Mouse (Mus musculus): ENCODE measurements around the gene Umps. TPM values are rescaled to one million over a fixed set of nuclear protein-coding genes. Genes with fewer than 3 reads are reported as not detected.

The Umps gene
- polyA plus RNA-seq (2014; fragmentation: Nextera tagmentation; extraction: Ambion mirVana), result 62.9 and 65.7 TPM in 2 replicates

DNA sequence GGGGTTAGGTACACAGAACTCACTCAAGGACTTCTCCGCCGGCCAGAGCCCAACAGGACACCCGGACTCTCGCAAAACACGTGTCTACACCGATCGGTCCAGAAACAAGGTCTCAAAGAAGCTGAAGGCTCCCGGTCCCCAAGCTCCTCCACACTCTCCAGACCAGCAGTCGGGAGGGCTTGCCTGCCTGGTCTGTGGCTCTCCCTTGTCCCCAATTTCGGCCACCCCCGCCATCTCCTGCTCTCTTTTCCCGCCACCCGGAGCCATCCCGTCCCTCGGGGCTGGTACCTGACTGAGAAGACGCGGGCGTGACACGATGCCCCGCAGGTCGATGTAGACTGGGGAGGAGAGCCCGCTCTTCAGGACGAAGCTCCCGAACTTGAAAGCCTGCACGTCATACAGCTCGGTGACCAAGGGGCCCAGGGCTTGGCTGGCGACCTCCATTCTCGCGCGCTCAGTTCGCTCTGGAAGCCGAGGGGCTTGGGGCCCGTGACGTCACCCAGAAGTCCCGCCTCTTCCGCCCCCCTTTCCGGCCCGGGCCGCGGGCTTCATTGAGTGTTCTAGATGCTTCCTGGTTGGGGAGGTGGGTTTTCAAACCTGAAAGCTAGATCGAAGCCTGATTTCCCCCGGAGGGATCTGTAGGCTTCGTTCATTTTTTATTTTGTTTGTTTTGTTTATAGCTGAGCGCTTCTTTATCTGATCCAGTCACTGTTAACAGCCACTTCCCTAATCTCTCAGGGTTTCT is at the start of gene Umps:
TSS of gene Umps (minus strand) at position 501 of the 745 bp plus-strand sequence.
- WGBS, result 2% methylated on average over 44 of the region's 44 CpGs
- Histone ChIP-seq H3K4me3 (ENCODE audit: low read depth, low read length) (peak within 1 kb of the TSS; percentile 93), H3K4me2 (replicated peaks; ENCODE audit: low read depth, low read length) (peak within 1 kb of the TSS; percentile 77), H3K27me3 (ENCODE audit: control insufficient read depth, insufficient read depth, low read length) (no peaks in the 10 kb centered on the region), H3K27ac (ENCODE audit: low read length) (peak within 1 kb of the TSS; percentile 64), H3K36me3 (ENCODE audit: control insufficient read depth, insufficient read depth, low read length) (peaks cover 12% of the 10 kb centered on the region), H3K4me1 (ENCODE audit: control insufficient read depth, insufficient read depth, low read length) (peaks cover 5% of the 10 kb centered on the region; the same call in 1 of the 2 replicates), H3K9ac (replicated peaks; ENCODE audit: low read depth, low read length) (peak within 1 kb of the TSS; percentile 68), H3K9me3 (ENCODE audit: control insufficient read depth, low read depth, low read length) (no peaks in the 10 kb centered on the region)
- ATAC-seq (ENCODE audit: insufficient number of reproducible peaks, insufficient read depth, low FRiP score, low read depth), result peak; percentile 84

DNA sequence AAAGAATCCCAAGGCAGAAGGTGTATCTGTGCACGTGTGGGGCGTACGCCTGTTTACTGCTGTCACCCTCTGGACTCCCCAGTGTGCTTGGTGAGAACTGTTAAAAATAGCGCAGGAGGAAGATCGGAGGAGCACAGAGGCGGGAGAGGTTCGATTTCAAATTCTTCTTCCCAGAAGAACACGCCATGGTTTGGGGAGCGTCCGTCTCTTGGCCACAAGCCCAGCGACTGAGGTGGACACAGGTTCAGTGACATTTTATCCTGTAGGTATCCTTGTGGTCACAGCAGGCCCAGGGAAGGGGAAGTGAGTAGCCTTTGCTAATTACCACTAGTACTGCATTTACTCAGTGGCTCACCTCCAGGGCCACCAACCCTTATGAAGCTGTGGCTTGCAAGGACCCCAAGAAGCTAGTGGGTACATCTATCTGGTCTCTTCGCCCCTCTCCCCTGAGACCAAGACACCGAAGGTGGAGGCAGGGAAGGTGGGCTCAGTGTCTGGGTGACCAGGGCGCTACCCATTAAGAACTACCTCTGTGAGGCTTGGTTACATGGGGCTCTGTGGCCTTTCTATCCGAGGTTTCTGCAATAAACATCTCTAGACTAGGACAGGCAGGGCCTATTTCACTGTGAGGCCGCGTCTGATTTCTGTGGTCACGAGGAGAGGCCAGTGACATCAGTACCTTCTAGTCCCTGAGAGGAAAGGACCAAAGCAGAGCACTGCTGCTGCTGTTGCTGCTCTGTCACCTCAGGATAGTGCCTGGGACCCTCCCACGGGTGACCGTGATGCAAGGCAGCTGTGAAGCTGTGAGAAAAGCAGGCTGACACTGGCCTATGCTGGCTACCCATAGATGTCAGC is 45.4 kb upstream of the Umps start:
- H3K36me3 ChIP-seq (ENCODE audit: control insufficient read depth, insufficient read depth, low read length), result peaks cover 13% of the 10 kb centered on the region; the same call in 1 of the 2 replicates
- no peak overlapping the region for H3K9ac ChIP-seq (replicated peaks; ENCODE audit: low read depth, low read length)
- no peak for ATAC-seq (ENCODE audit: insufficient number of reproducible peaks, insufficient read depth, low FRiP score, low read depth)
- H3K4me2 ChIP-seq (replicated peaks; ENCODE audit: low read depth, low read length), result no peak overlapping the region
- no peaks in the 10 kb centered on the region for H3K9me3 ChIP-seq (ENCODE audit: control insufficient read depth, low read depth, low read length)
- H3K4me1 ChIP-seq (ENCODE audit: control insufficient read depth, insufficient read depth, low read length), result no peaks in the 10 kb centered on the region
- H3K27ac ChIP-seq (ENCODE audit: low read length), result no peak overlapping the region
- no peaks in the 10 kb centered on the region for H3K27me3 ChIP-seq (ENCODE audit: control insufficient read depth, insufficient read depth, low read length)
- WGBS, result 88% methylated on average over 20 of the region's 20 CpGs
- no peak overlapping the region for H3K4me3 ChIP-seq (ENCODE audit: low read depth, low read length)

DNA sequence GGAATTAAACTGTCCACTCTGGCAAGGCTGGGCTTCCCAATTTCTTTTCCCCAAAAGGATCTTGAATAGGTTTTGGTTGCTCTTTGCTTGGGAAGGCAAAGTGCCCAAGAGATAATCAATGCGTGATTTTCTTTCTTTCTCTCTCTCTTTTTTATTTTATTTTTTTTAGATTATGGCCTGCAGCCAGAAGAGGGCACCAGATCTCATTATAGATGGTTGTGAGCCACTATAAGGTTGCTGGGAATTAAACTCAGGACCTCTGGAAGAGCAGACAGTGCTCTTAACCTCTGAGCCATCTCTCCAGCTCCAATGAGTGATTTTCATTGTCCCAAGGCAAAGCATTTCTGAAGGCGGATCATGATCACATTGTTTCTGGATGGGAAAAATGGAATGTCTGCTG is 42.7 kb upstream of the Umps start:
- 92% methylated on average over 2 of the region's 2 CpGs for WGBS
- no peak overlapping the region for H3K27ac ChIP-seq (ENCODE audit: low read length)
- no peaks in the 10 kb centered on the region for H3K27me3 ChIP-seq (ENCODE audit: control insufficient read depth, insufficient read depth, low read length)
- no peak overlapping the region for H3K4me3 ChIP-seq (ENCODE audit: low read depth, low read length)
- H3K4me2 ChIP-seq (replicated peaks; ENCODE audit: low read depth, low read length), result no peak overlapping the region
- H3K9me3 ChIP-seq (ENCODE audit: control insufficient read depth, low read depth, low read length), result no peaks in the 10 kb centered on the region
- H3K36me3 ChIP-seq (ENCODE audit: control insufficient read depth, insufficient read depth, low read length), result peaks cover 9% of the 10 kb centered on the region; the same call in 1 of the 2 replicates
- H3K9ac ChIP-seq (replicated peaks; ENCODE audit: low read depth, low read length), result no peak overlapping the region
- H3K4me1 ChIP-seq (ENCODE audit: control insufficient read depth, insufficient read depth, low read length), result peaks cover 5% of the 10 kb centered on the region
- no peak for ATAC-seq (ENCODE audit: insufficient number of reproducible peaks, insufficient read depth, low FRiP score, low read depth)

DNA sequence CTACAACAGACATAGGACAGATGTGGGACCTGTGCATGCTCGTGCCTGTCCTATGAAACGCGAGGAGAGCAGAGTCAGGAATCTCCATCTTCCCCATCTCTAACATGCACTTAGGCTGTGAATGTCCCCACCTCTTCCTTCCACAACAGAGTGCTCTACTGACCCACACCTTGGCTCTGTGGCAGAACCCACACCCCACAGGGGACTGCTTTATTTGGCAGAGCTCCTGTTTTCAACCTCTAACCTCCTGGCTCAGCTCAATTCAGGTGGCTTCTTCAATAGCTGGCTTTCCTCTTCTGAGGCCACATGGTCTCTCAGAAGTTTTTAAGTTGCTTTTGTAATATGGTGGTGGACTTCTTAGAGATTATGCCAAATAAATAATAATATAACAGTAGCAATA is 39.1 kb upstream of the Umps start:
- Histone ChIP-seq H3K9ac (replicated peaks; ENCODE audit: low read depth, low read length) (no peak overlapping the region), H3K4me3 (ENCODE audit: low read depth, low read length) (no peak overlapping the region), H3K4me1 (ENCODE audit: control insufficient read depth, insufficient read depth, low read length) (peaks cover 16% of the 10 kb centered on the region), H3K9me3 (ENCODE audit: control insufficient read depth, low read depth, low read length) (no peaks in the 10 kb centered on the region), H3K27me3 (ENCODE audit: control insufficient read depth, insufficient read depth, low read length) (no peaks in the 10 kb centered on the region), H3K27ac (ENCODE audit: low read length) (no peak overlapping the region), H3K36me3 (ENCODE audit: control insufficient read depth, insufficient read depth, low read length) (peaks cover under 1% of the 10 kb centered on the region; the same call in 1 of the 2 replicates), H3K4me2 (replicated peaks; ENCODE audit: low read depth, low read length) (no peak overlapping the region)
- no peak for ATAC-seq (ENCODE audit: insufficient number of reproducible peaks, insufficient read depth, low FRiP score, low read depth)
- WGBS, result 92% methylated on average over 3 of the region's 3 CpGs

DNA sequence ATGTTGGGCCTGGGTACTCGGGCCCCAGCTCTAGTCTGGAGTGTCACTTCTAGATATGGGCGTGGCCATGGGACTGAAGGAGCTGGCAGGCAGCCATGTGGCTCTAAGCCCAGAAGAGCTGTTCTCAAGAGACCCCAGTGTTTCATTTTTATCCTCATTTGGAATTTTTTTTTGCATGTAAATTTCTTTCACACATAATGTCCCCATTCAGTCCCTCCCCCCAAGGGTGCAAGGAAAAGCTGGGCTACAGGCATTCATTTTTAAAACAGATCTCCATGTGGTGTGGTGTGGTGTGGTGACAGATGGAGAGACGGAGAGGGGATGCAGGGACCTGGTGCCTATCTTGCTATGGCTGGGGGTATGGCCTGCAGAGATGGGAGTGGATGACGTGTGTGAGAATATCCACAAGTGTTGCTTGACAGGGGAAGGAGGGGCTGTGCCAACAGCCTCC is 37.3 kb upstream of the Umps start:
- Histone ChIP-seq H3K9me3 (ENCODE audit: control insufficient read depth, low read depth, low read length) (no peaks in the 10 kb centered on the region), H3K4me1 (ENCODE audit: control insufficient read depth, insufficient read depth, low read length) (peaks cover 17% of the 10 kb centered on the region), H3K4me2 (replicated peaks; ENCODE audit: low read depth, low read length) (no peak overlapping the region), H3K4me3 (ENCODE audit: low read depth, low read length) (no peak overlapping the region), H3K9ac (replicated peaks; ENCODE audit: low read depth, low read length) (no peak overlapping the region), H3K27me3 (ENCODE audit: control insufficient read depth, insufficient read depth, low read length) (no peaks in the 10 kb centered on the region), H3K36me3 (ENCODE audit: control insufficient read depth, insufficient read depth, low read length) (no peaks in the 10 kb centered on the region), H3K27ac (ENCODE audit: low read length) (peak overlapping the region; percentile 56)
- 37% methylated on average over 4 of the region's 4 CpGs for WGBS
- ATAC-seq (ENCODE audit: insufficient number of reproducible peaks, insufficient read depth, low FRiP score, low read depth), result peak; percentile 56; the same call in 1 of the 2 replicates

DNA sequence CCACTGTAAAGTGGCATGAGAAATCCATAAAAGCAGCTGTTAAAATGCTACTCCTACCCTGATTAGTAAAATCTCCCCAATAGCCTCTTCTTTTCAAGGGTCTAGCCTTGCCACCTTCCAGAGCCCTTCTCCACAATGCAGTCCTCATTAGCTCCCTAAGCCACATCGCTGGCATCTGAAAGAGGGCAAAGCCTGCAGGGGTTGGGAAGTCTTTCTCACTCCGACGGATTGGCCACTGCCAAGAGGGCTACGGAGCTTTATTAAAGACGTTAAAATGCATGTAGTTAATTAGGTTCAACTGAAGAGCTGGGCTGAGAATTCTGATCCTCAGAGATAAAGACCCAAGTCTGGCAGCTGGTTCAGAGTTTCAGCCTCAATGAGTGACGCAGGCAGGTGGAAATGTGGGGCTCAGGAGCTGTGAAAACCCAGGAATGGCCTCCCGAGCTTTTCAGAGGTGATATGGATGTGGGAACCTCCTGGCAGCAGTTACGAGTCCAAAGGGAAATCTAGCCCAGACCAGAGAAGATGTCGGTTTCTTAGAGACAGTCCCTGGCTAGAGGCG is 36.8 kb upstream of the Umps start:
- H3K4me3 ChIP-seq (ENCODE audit: low read depth, low read length), result no peak overlapping the region
- H3K9ac ChIP-seq (replicated peaks; ENCODE audit: low read depth, low read length), result no peak overlapping the region
- no peak for ATAC-seq (ENCODE audit: insufficient number of reproducible peaks, insufficient read depth, low FRiP score, low read depth)
- H3K4me2 ChIP-seq (replicated peaks; ENCODE audit: low read depth, low read length), result no peak overlapping the region
- H3K4me1 ChIP-seq (ENCODE audit: control insufficient read depth, insufficient read depth, low read length), result peaks cover 17% of the 10 kb centered on the region
- WGBS, result 68% methylated on average over 10 of the region's 10 CpGs
- no peaks in the 10 kb centered on the region for H3K27me3 ChIP-seq (ENCODE audit: control insufficient read depth, insufficient read depth, low read length)
- no peaks in the 10 kb centered on the region for H3K36me3 ChIP-seq (ENCODE audit: control insufficient read depth, insufficient read depth, low read length)
- no peaks in the 10 kb centered on the region for H3K9me3 ChIP-seq (ENCODE audit: control insufficient read depth, low read depth, low read length)
- peak overlapping the region; percentile 56; the same call in 1 of the 2 replicates for H3K27ac ChIP-seq (ENCODE audit: low read length)

DNA sequence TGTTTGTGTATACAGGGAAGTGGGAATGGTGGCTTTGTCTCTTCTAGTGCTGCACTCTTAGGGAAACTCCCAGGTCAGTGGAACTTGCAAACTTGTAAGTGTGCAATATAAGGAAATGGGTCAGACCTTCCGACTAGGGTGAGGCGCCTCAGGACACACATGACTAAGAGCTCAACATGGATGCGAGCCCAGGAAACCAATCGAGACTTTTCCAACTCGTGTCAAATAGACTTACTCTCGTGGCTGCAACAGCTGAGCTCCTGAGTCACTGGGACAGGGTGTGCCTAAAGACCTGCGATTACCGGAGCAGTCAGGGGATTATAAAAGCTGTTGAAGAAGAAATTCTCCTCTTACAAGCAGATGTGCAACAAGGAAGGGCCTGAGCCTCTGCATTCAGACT is 33.9 kb upstream of the Umps start:
- H3K27ac ChIP-seq (ENCODE audit: low read length), result no peak overlapping the region
- peaks cover 17% of the 10 kb centered on the region for H3K4me1 ChIP-seq (ENCODE audit: control insufficient read depth, insufficient read depth, low read length)
- 61% methylated on average over 8 of the region's 8 CpGs for WGBS

DNA sequence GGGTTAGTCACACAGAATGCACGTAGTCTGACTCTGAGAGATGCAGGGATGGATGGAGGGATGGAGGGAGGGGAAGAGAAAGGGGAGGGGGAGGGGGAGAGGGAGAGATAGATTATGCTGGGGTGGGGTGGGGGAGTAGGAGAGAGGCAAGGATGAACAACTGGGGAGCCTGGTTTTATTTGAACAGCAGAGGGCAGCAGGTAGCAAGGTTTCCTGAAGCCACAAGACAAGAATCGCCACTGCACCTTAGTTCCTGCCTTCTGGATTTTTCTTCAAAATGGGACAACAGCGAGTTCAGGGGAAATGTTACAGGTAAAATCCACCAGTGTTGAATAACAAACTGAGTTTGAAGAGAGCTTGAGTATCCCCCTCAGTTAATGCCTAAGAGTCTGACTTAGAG is 32.5 kb upstream of the Umps start:
- Histone ChIP-seq H3K9ac (replicated peaks; ENCODE audit: low read depth, low read length) (no peak overlapping the region), H3K4me1 (ENCODE audit: control insufficient read depth, insufficient read depth, low read length) (peaks cover 11% of the 10 kb centered on the region), H3K27me3 (ENCODE audit: control insufficient read depth, insufficient read depth, low read length) (no peaks in the 10 kb centered on the region), H3K36me3 (ENCODE audit: control insufficient read depth, insufficient read depth, low read length) (no peaks in the 10 kb centered on the region), H3K4me3 (ENCODE audit: low read depth, low read length) (no peak overlapping the region), H3K4me2 (replicated peaks; ENCODE audit: low read depth, low read length) (no peak overlapping the region), H3K27ac (ENCODE audit: low read length) (no peak overlapping the region), H3K9me3 (ENCODE audit: control insufficient read depth, low read depth, low read length) (no peaks in the 10 kb centered on the region)
- no peak for ATAC-seq (ENCODE audit: insufficient number of reproducible peaks, insufficient read depth, low FRiP score, low read depth)
- 25% methylated on average over 3 of the region's 3 CpGs for WGBS

More for the DNA sequence above, 33.9 kb upstream of the Umps start:
- Histone ChIP-seq H3K27me3 (ENCODE audit: control insufficient read depth, insufficient read depth, low read length) (no peaks in the 10 kb centered on the region), H3K9me3 (ENCODE audit: control insufficient read depth, low read depth, low read length) (no peaks in the 10 kb centered on the region), H3K4me2 (replicated peaks; ENCODE audit: low read depth, low read length) (no peak overlapping the region), H3K36me3 (ENCODE audit: control insufficient read depth, insufficient read depth, low read length) (no peaks in the 10 kb centered on the region), H3K4me3 (ENCODE audit: low read depth, low read length) (no peak overlapping the region), H3K9ac (replicated peaks; ENCODE audit: low read depth, low read length) (no peak overlapping the region)
- ATAC-seq (ENCODE audit: insufficient number of reproducible peaks, insufficient read depth, low FRiP score, low read depth), result no peak
